Mouse (Mus musculus): Measurements from ENCODE around the gene Hltf. TPM values are rescaled to one million over a fixed set of nuclear protein-coding genes. Genes with fewer than 3 reads are reported as not detected.
"Not testable (repeated sequence)": the region's sequence is repeated elsewhere in the genome, so short reads cannot be mapped to it uniquely, and the experiment has no call there.

Gene Hltf
- 10 to 100 TPM; 15.6 to 17.7 TPM for total RNA-seq (2021)

- peak; percentile 93 to 94 for DNase-seq (ENCODE audit: extremely low spot score in 1 of 2, low spot score in 2 of 2)
- intact Hi-C loops (cut with DNase I) = no loop called here
Observed at GRCm38 (mm10) chr3:20057306-20058196, at the start of gene Hltf. Gene Hltf (plus strand): TSS chr3:20057811.

GRCm38 (mm10) chr3:20010464-20010863 lies 47.1 kb upstream of the Hltf start:
- DNase-seq (ENCODE audit: extremely low spot score in 1 of 2, low spot score in 2 of 2) = no peak

GRCm38 (mm10) chr3:20010905-20011304 lies 46.7 kb upstream of the Hltf start:
- intact Hi-C loops (cut with DNase I); DNase-seq (ENCODE audit: extremely low spot score in 1 of 2, low spot score in 2 of 2): not testable (repeated sequence)

More at GRCm38 (mm10) chr3:20010464-20010863, 47.1 kb upstream of the Hltf start:
- intact Hi-C loops (cut with DNase I) = no loop called here

- no peak for DNase-seq (ENCODE audit: extremely low spot score in 1 of 2, low spot score in 2 of 2)
- intact Hi-C loops (cut with DNase I) = no loop called here
Observed at GRCm38 (mm10) chr3:20014454-20014853, 43.2 kb upstream of the Hltf start.

GRCm38 (mm10) chr3:20018076-20018475 lies 39.5 kb upstream of the Hltf start:
- no peak for DNase-seq (ENCODE audit: extremely low spot score in 1 of 2, low spot score in 2 of 2)
- intact Hi-C loops (cut with DNase I) = no loop called here

- intact Hi-C loops (cut with DNase I) = no loop called here
- no peak for DNase-seq (ENCODE audit: extremely low spot score in 1 of 2, low spot score in 2 of 2)
Observed at GRCm38 (mm10) chr3:20023832-20024231, 33.8 kb upstream of the Hltf start.

- DNase-seq (ENCODE audit: extremely low spot score in 1 of 2, low spot score in 2 of 2) = no peak
- intact Hi-C loops (cut with DNase I) = no loop called here
Observed at GRCm38 (mm10) chr3:20026481-20026880, 31.1 kb upstream of the Hltf start.

GRCm38 (mm10) chr3:20026996-20027689 lies 30.5 kb upstream of the Hltf start:
- intact Hi-C loops (cut with DNase I) = no loop called here
- peak in 1 of 2 experiments; percentile 14 for DNase-seq (ENCODE audit: extremely low spot score in 1 of 2, low spot score in 2 of 2)

- intact Hi-C loops (cut with DNase I) = no loop called here
Observed at GRCm38 (mm10) chr3:20027788-20028187, 29.8 kb upstream of the Hltf start.

GRCm38 (mm10) chr3:20028640-20029039 lies 29.0 kb upstream of the Hltf start:
- intact Hi-C loops (cut with DNase I) = no loop called here
- DNase-seq (ENCODE audit: extremely low spot score in 1 of 2, low spot score in 2 of 2) = no peak

More at GRCm38 (mm10) chr3:20027788-20028187, 29.8 kb upstream of the Hltf start:
- DNase-seq (ENCODE audit: extremely low spot score in 1 of 2, low spot score in 2 of 2) = no peak

- intact Hi-C loops (cut with DNase I) = no loop called here
- DNase-seq (ENCODE audit: extremely low spot score in 1 of 2, low spot score in 2 of 2) = no peak
Observed at GRCm38 (mm10) chr3:20030807-20031206, 26.8 kb upstream of the Hltf start.

- intact Hi-C loops (cut with DNase I) = no loop called here
- DNase-seq (ENCODE audit: extremely low spot score in 1 of 2, low spot score in 2 of 2) = no peak
Observed at GRCm38 (mm10) chr3:20033761-20034718, 23.6 kb upstream of the Hltf start.

- peak; percentile 79 to 91 for DNase-seq (ENCODE audit: extremely low spot score in 1 of 2, low spot score in 2 of 2)
- intact Hi-C loops (cut with DNase I) = no loop called here
Observed at GRCm38 (mm10) chr3:20034719-20035404, 22.7 kb upstream of the Hltf start, which contains the start of gene Hps3. Gene Hps3 (minus strand): TSS chr3:20035315.

- DNase-seq (ENCODE audit: extremely low spot score in 1 of 2, low spot score in 2 of 2) = no peak
- intact Hi-C loops (cut with DNase I) = no loop called here
Observed at GRCm38 (mm10) chr3:20036069-20036468, 21.5 kb upstream of the Hltf start.

- DNase-seq (ENCODE audit: extremely low spot score in 1 of 2, low spot score in 2 of 2); intact Hi-C loops (cut with DNase I): not testable (repeated sequence)
Observed at GRCm38 (mm10) chr3:20041461-20041860, 16.1 kb upstream of the Hltf start.

- DNase-seq (ENCODE audit: extremely low spot score in 1 of 2, low spot score in 2 of 2); intact Hi-C loops (cut with DNase I): not testable (repeated sequence)
Observed at GRCm38 (mm10) chr3:20044736-20045135, 12.9 kb upstream of the Hltf start.

- intact Hi-C loops (cut with DNase I) = no loop called here
- DNase-seq (ENCODE audit: extremely low spot score in 1 of 2, low spot score in 2 of 2) = no peak
Observed at GRCm38 (mm10) chr3:20058197-20058541, 558 bp downstream of the Hltf start.

Data from left cerebral cortex, postnatal 10 days (tissue).